Mouse (Mus musculus) hindbrain, embryonic 15.5 days (tissue): Measurements from ENCODE around the gene Arid5b. TPM values are rescaled to one million over a fixed set of nuclear protein-coding genes. Genes with fewer than 3 reads are reported as not detected.

Experiments
- ATAC-seq: fragments of 200-750 bp; cut with Nextera tagmentation; 2 replicates; pipeline ENCODE4 v1.8.0; 2017; ENCODE audit warnings: low read depth, moderate number of reproducible peaks, moderate TSS enrichment; ENCODE audit not compliant: low FRiP score
- H3K27ac ChIP-seq: fragments of 300-500 bp; sonication (generic); replicated peaks from 2 replicates; pipeline ENCODE4 v1.5.1; 2015; ENCODE audit warnings: mild to moderate bottlenecking, inconsistent platforms
- H3K27me3 ChIP-seq: fragments of 300-500 bp; sonication (generic); 2 replicates; pipeline ENCODE4 v1.6.1; 2015; ENCODE audit warnings: control low read depth, inconsistent platforms
- H3K36me3 ChIP-seq: fragments of 300-500 bp; sonication (generic); 2 replicates; pipeline ENCODE4 v1.6.1; 2015; ENCODE audit warnings: control low read depth, inconsistent platforms
- H3K4me1 ChIP-seq: fragments of 300-500 bp; sonication (generic); replicated peaks from 2 replicates; pipeline ENCODE4 v1.6.1; 2015; ENCODE audit warnings: control low read depth, inconsistent platforms
- H3K4me2 ChIP-seq: fragments of 300-500 bp; sonication (generic); 2 replicates; pipeline ENCODE4 v1.6.1; 2015; ENCODE audit warnings: moderate library complexity, mild to moderate bottlenecking, inconsistent platforms
- H3K4me3 ChIP-seq: fragments of 300-500 bp; sonication (generic); 2 replicates; pipeline ENCODE4 v1.5.1; 2015; ENCODE audit warnings: mild to moderate bottlenecking, inconsistent platforms
- H3K9ac ChIP-seq: fragments of 300-500 bp; sonication (generic); 2 replicates; pipeline ENCODE4 v1.6.1; 2015; ENCODE audit warnings: inconsistent platforms
- H3K9me3 ChIP-seq: fragments of 300-500 bp; sonication (generic); 2 replicates; pipeline ENCODE4 v1.6.1; 2016; ENCODE audit warnings: control low read depth, inconsistent platforms
- WGBS: fragments of 180-500 bp; shearing (Covaris S2); methylation state at CpG from one replicate; pipeline ENCODE4 v1.1.7; 2015; 5-methylcytosine and 5-hydroxymethylcytosine counted together
- polyA plus RNA-seq: library from polyadenylated mRNA; unstranded; fragments of >200 nt; fragmentation: Nextera tagmentation; extraction: Ambion mirVana; gene quantifications from 2 replicates; pipeline ENCODE4 v1.2.1, GENCODE M21; 2015

The Arid5b gene
- polyA plus RNA-seq, 1 experiment from 2014 or later = 17.4 TPM

DNA sequence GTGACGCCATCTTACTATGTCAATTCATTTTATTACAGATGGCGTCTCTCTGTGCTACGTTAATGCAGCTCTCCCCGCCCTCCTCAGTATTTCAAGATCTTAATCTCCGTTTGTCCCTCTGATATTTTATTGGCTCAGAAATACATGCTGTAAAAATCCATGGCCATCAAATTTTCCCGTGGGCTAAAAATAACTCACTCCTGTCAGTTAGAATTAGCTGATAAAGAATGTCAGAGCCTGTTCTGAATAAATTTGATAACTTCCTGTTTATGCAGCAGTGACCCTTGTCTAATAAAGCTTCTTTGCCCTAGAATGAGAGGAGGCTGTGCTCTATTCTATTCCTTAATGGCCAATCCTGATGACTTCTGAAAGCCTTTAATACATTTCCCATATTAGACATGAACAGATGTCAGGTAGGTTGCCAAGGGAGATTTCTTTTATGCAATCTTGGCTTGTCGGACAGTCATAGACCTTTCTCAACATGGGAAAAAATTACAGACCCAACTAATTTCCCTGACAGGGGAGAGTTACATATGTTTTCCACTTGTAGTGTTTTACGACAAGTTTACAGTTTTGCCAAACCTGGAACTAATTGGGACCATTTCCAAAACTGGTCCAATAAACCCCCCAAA lies 152.5 kb downstream of the Arid5b start:
- ATAC-seq = no peak
- H3K36me3 ChIP-seq = 0 out of 2 replicates have a peak, but pooled peaks cover 2% of the 10 kb centered on the region
- no peaks in the 10 kb centered on the region for H3K27me3 ChIP-seq
- H3K4me2 ChIP-seq = no peak overlapping the region
- H3K4me1 ChIP-seq = 0 out of 2 replicates have a peak, but pooled peaks cover 4% of the 10 kb centered on the region
- H3K9me3 ChIP-seq = no peaks in the 10 kb centered on the region
- no peak overlapping the region for H3K4me3 ChIP-seq
- H3K9ac ChIP-seq = no peak overlapping the region
- no peak overlapping the region; the same call in 1 of the 2 replicates for H3K27ac ChIP-seq
- 44% methylated on average over 8 of the region's 8 CpGs for WGBS

DNA sequence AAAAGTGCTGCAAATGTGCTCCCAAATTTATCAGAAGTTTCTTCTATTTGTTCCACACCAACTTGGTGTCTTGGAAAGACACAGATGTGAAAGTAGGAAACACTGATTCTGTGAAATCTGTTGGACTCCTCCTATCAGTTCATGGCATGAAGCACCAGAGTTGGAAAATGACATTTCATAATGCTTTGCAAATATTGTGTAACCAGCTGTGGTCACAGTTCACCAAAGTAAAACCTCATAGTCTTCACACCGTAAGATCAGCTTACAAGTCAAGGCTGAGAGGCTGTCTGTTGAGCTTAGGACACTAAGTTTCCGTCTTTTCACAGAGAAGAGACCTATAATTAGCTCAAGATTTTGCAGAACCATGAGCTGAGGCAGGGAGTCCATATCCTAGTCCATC lies 153.6 kb downstream of the Arid5b start:
- ATAC-seq = no peak
- H3K27me3 ChIP-seq = no peaks in the 10 kb centered on the region
- no peak overlapping the region for H3K9ac ChIP-seq
- H3K4me3 ChIP-seq = no peak overlapping the region
- H3K36me3 ChIP-seq = 0 out of 2 replicates have a peak, but pooled peaks cover 2% of the 10 kb centered on the region
- no peaks in the 10 kb centered on the region for H3K9me3 ChIP-seq
- no peak overlapping the region for H3K4me2 ChIP-seq
- 90% methylated on average over 2 of the region's 2 CpGs for whole genome bisulfite sequencing
- 0 out of 2 replicates have a peak, but pooled peaks cover 4% of the 10 kb centered on the region for H3K4me1 ChIP-seq
- no peak overlapping the region for H3K27ac ChIP-seq

DNA sequence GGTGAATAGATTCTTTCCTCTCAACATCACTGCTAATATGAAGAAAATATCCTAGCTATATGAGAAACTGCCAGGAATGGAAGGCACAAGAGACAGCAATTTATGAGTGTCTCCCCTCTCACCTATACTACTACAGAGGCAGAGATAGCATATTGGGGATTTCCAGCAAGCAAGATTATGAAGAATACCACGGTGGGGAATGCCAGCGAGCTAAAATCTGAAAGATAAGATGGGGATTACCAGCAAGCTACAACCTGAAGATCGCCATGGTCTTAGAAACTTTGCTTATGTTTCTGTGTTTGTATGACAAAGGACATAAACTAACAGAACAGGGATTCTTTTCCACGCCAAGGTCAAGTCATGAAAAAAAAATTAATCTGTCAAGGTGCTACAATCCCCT lies 155.1 kb downstream of the Arid5b start:
- Histone ChIP-seq H3K9me3 (no peaks in the 10 kb centered on the region), H3K27me3 (no peaks in the 10 kb centered on the region), H3K9ac (no peak overlapping the region), H3K36me3 (0 out of 2 replicates have a peak, but pooled peaks cover 2% of the 10 kb centered on the region), H3K4me2 (no peak overlapping the region), H3K27ac (no peak overlapping the region), H3K4me3 (no peak overlapping the region), H3K4me1 (0 out of 2 replicates have a peak, but pooled peaks cover 4% of the 10 kb centered on the region)
- no peak for ATAC-seq
- WGBS = 89% methylated on average over 4 of the region's 4 CpGs

DNA sequence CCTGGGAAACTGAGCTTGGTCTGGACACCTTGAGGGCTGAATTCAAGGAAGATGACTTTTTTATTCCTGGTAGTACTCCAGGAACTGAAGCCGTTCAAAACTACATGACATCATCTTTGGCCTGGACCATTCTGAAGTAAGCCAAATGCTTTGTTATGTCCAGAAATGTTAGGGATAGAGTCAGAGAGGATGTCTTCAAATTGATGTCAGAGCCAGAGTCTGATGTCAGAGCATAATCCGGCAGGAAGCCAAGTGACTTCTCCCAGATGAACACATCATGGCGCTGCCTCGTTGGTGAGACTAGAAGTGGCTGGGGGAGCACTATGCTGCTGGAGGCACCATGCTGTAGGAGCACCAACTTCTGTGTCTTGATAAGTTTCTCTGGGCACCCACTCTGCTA lies 156.6 kb downstream of the Arid5b start:
- Histone ChIP-seq H3K27me3 (no peaks in the 10 kb centered on the region), H3K9ac (no peak overlapping the region), H3K4me1 (0 out of 2 replicates have a peak, but pooled peaks cover 4% of the 10 kb centered on the region), H3K27ac (no peak overlapping the region), H3K36me3 (0 out of 2 replicates have a peak, but pooled peaks cover 2% of the 10 kb centered on the region), H3K4me2 (no peak overlapping the region), H3K4me3 (no peak overlapping the region), H3K9me3 (no peaks in the 10 kb centered on the region)
- no peak for ATAC-seq
- WGBS = 89% methylated on average over 4 of the region's 4 CpGs

DNA sequence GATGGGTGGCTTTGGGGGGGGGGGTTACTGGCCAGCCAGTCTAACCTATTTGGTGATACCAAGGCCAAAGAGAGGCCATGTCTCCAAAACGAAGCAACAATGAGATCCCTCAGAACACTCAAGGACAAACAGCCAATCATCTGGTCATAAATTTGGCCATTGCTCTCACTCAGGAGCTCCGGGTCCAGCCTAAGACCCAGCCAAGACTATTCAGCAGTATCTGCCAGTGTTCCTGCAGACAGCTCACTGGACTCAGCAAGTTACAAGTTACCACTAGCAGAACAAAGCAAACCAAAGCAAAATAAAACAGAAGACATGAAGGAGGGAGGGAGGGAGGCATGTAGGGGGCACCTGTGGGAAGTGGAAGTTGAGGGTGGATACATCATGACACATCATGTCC lies 157.3 kb downstream of the Arid5b start:
- no peaks in the 10 kb centered on the region for H3K27me3 ChIP-seq
- H3K4me3 ChIP-seq = no peak overlapping the region
- H3K27ac ChIP-seq = no peak overlapping the region
- no peaks in the 10 kb centered on the region for H3K9me3 ChIP-seq
- 0 out of 2 replicates have a peak, but pooled peaks cover 2% of the 10 kb centered on the region for H3K36me3 ChIP-seq
- WGBS = 88% methylated on average over 2 of the region's 2 CpGs
- no peak overlapping the region for H3K9ac ChIP-seq
- 0 out of 2 replicates have a peak, but pooled peaks cover 4% of the 10 kb centered on the region for H3K4me1 ChIP-seq
- H3K4me2 ChIP-seq = no peak overlapping the region
- ATAC-seq = no peak

DNA sequence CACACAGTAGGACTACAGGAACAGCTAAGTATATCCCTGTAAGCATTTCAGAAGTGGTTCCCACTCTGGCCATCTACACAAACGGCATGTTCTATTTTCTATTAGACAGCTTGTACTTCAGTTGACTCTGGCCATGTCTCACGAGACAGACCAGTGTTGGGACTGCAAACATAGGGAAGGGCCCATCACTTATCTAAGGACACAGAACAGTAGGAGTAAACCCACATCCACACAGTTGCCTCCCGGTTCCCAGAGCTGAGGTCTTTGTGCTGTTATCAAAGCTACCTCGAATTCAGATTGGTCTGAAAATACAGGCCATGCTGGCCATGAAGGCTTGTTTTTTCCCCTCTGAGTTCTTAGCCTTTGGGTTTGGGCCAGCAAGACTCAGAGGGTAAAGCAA lies 158.5 kb downstream of the Arid5b start:
- H3K27ac ChIP-seq = no peak overlapping the region
- no peak for ATAC-seq
- H3K9ac ChIP-seq = no peak overlapping the region
- no peak overlapping the region for H3K4me2 ChIP-seq
- H3K4me1 ChIP-seq = no peaks in the 10 kb centered on the region
- H3K9me3 ChIP-seq = no peaks in the 10 kb centered on the region
- 90% methylated on average over 4 of the region's 4 CpGs for WGBS
- H3K27me3 ChIP-seq = no peaks in the 10 kb centered on the region
- no peak overlapping the region for H3K4me3 ChIP-seq
- H3K36me3 ChIP-seq = 0 out of 2 replicates have a peak, but pooled peaks cover 2% of the 10 kb centered on the region

DNA sequence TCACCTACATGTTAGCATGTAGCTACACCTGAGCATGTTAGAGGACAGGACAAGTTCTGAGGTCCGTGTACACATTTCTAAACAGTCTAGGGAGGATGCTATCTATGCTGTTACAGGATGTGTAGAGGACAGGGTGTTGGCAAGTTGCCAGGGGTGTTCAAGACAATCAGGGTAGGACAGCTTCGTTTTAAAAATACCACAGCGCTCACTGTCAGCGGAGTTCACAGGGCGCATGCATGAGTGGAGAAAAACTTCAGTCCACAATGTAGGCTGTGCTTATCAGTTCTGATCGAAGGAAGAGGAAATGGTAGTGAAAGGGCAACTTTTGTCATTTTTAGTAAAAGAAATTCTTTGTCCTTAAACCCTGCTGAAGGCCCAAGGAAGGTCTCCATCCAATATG lies 159.3 kb downstream of the Arid5b start:
- H3K36me3 ChIP-seq = 0 out of 2 replicates have a peak, but pooled peaks cover 2% of the 10 kb centered on the region
- no peaks in the 10 kb centered on the region for H3K27me3 ChIP-seq
- no peaks in the 10 kb centered on the region for H3K4me1 ChIP-seq
- no peak overlapping the region for H3K4me2 ChIP-seq
- H3K27ac ChIP-seq = no peak overlapping the region
- H3K9ac ChIP-seq = no peak overlapping the region
- no peak for ATAC-seq
- no peak overlapping the region for H3K4me3 ChIP-seq
- no peaks in the 10 kb centered on the region for H3K9me3 ChIP-seq
- 72% methylated on average over 6 of the region's 6 CpGs for WGBS

DNA sequence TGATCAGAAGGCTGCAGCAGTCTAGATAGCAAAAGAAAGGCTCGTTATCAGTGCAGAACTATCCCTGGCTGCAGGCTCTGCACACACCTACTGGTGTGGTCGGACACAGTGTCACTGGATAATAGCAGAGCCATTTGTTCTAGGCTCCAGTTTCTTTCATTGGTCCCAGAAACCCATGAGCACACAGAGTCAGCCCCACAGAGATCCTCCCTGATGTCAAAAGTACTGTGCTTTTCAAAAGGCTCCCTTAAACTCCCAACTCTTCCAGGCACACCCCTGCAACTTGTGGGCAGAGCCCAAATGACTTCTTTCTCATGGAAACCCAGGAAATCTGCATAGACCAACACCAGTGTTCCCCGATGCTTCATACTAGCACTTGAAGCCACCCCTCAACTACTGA lies 163.6 kb downstream of the Arid5b start:
- Histone ChIP-seq H3K4me3 (no peak overlapping the region), H3K36me3 (no peaks in the 10 kb centered on the region), H3K4me1 (peaks cover 16% of the 10 kb centered on the region), H3K4me2 (no peak overlapping the region), H3K9ac (no peak overlapping the region), H3K27ac (no peak overlapping the region), H3K27me3 (no peaks in the 10 kb centered on the region), H3K9me3 (no peaks in the 10 kb centered on the region)
- WGBS = 89% methylated on average over 3 of the region's 3 CpGs
- ATAC-seq = no peak

DNA sequence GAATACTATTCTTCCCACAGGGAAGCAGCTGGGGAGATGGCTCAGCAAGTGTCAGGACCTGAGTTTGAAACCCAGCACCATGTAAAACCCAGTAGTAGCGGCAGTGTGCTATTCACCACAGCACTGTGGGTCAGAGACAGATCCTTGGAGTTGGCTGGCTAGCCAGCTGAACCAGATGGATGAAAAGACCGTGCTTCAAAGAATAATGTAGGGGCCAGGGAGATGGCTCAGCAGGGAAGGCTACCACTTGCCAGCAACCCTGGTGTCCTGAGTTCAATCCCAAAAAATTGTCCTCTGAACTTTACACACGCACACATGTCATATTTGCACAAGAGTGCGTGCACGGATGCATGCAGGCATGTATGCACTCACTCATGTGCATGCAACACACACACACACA lies 164.9 kb downstream of the Arid5b start:
- WGBS = 71% methylated on average over 5 of the region's 5 CpGs
- no peak overlapping the region for H3K9ac ChIP-seq
- no peaks in the 10 kb centered on the region for H3K9me3 ChIP-seq
- peak overlapping the region; percentile 20 for H3K4me2 ChIP-seq
- peak; percentile 25 for ATAC-seq
- H3K27me3 ChIP-seq = no peaks in the 10 kb centered on the region
- no peaks in the 10 kb centered on the region for H3K36me3 ChIP-seq
- H3K27ac ChIP-seq = peak overlapping the region; percentile 70
- no peak overlapping the region for H3K4me3 ChIP-seq
- peaks cover 16% of the 10 kb centered on the region for H3K4me1 ChIP-seq

DNA sequence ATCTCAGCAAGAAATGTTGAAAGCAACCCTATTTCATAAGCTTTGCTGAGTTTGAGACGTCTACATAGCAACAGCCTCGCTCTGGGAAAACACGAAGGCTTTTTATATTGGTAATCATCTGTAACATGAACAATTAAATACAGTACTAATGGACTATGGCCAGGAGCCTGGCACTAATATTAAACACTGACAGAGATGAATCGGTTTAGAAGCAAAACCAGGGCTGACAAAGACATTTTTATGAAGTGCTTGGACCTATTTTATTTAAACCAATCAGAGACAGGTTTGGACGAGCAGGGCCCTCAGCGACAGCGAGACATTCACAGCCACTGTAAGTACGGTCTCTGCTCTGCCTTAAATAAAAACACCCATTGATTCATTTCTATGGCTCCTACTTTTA lies 165.6 kb downstream of the Arid5b start:
- H3K27me3 ChIP-seq = no peaks in the 10 kb centered on the region
- WGBS = 34% methylated on average over 8 of the region's 8 CpGs
- peak overlapping the region; percentile 70 for H3K27ac ChIP-seq
- no peaks in the 10 kb centered on the region for H3K36me3 ChIP-seq
- H3K4me2 ChIP-seq = peak overlapping the region; percentile 20
- peaks cover 16% of the 10 kb centered on the region for H3K4me1 ChIP-seq
- no peaks in the 10 kb centered on the region for H3K9me3 ChIP-seq
- no peak overlapping the region for H3K9ac ChIP-seq
- no peak overlapping the region for H3K4me3 ChIP-seq
- ATAC-seq = peak; percentile 69

DNA sequence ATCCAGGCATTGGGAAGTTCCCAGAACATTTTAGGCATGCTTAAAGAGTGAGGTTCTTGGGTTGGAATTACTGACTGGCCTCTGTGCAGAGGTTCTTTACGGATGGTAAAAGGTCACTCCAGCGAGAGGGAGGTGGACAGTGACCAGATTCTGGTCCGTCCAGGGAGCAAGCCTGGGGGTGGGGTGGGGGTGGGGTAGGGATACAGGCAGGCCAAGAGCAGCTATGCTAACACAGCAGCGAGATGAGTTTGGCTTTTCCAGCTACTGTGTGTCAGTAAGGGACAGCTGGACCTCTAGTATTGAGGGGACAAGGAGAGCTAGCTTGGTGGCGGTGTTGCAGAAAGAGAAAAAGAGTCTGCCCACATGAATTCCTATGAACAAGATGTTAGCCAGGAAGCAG lies 167.9 kb downstream of the Arid5b start:
- H3K9ac ChIP-seq = no peak overlapping the region
- no peak for ATAC-seq
- H3K4me1 ChIP-seq = peaks cover 37% of the 10 kb centered on the region
- no peak overlapping the region; the same call in 1 of the 2 replicates for H3K27ac ChIP-seq
- no peaks in the 10 kb centered on the region for H3K27me3 ChIP-seq
- no peak overlapping the region for H3K4me2 ChIP-seq
- no peaks in the 10 kb centered on the region for H3K9me3 ChIP-seq
- no peaks in the 10 kb centered on the region for H3K36me3 ChIP-seq
- H3K4me3 ChIP-seq = no peak overlapping the region
- whole genome bisulfite sequencing = 71% methylated on average over 5 of the region's 5 CpGs

DNA sequence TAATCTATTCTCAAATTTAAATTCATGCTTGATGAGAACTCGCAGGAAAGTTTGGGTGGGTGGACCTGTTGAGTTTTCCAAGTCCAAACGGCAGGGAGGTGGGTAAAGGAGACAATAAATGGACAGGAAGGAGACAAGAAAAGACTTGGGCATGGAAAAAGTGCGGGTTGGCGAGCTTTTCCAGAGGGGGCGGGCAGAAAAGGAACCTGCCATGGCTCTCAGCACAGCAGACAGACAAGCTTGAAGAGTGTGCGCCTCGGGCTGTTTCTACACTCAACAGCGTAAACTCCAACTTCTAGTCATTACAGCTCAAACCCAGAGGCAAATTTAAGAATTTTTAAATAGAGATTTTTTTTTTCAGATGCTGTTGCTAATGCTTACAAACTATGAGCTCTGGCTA lies 168.4 kb downstream of the Arid5b start:
- H3K9me3 ChIP-seq = no peaks in the 10 kb centered on the region
- H3K27me3 ChIP-seq = no peaks in the 10 kb centered on the region
- H3K4me1 ChIP-seq = peaks cover 41% of the 10 kb centered on the region
- no peak overlapping the region for H3K4me3 ChIP-seq
- no peak for ATAC-seq
- WGBS = 64% methylated on average over 8 of the region's 8 CpGs
- H3K36me3 ChIP-seq = no peaks in the 10 kb centered on the region
- no peak overlapping the region for H3K9ac ChIP-seq
- no peak overlapping the region for H3K4me2 ChIP-seq
- H3K27ac ChIP-seq = peak overlapping the region; percentile 22; the same call in 1 of the 2 replicates
